Mouse (Mus musculus): ENCODE results near the gene Ppy. TPM values are rescaled to one million over a fixed set of nuclear protein-coding genes. Genes with fewer than 3 reads are reported as not detected.

Gene Ppy
- total RNA-seq, 2 experiments from 2014 or later, result not detected

Other genes with a start within 250 kb of the Ppy start
- gene Meox1, start 206.9 kb downstream of the Ppy start, total RNA-seq (2015), result not detected in 2 replicates
- gene Meox1, start 206.9 kb downstream of the Ppy start, total RNA-seq (2017), result 0.15 TPM in 1 of 2 replicates, not detected in the other
- gene Sost, start 134.3 kb downstream of the Ppy start, total RNA-seq (2015), result not detected in 2 replicates
- gene Sost, start 134.3 kb downstream of the Ppy start, total RNA-seq (2017), result not detected in 2 replicates
- gene Cfap97d1, start 117.0 kb downstream of the Ppy start, total RNA-seq (2015), result not detected in 2 replicates
- gene Cfap97d1, start 117.0 kb downstream of the Ppy start, total RNA-seq (2017), result not detected in 2 replicates
- gene Dusp3, start 114.3 kb downstream of the Ppy start, total RNA-seq (2015), result 24.9 and 30.3 TPM in 2 replicates
- gene Dusp3, start 114.3 kb downstream of the Ppy start, total RNA-seq (2017), result 21.9 and 25.2 TPM in 2 replicates
- gene Mpp3, start 72.9 kb downstream of the Ppy start, total RNA-seq (2015), result not detected in 2 replicates
- gene Mpp3, start 72.9 kb downstream of the Ppy start, total RNA-seq (2017), result not detected in 2 replicates
- 56.1 and 63.1 TPM in 2 replicates for gene Cd300lg, start 59.8 kb downstream of the Ppy start, total RNA-seq (2015)
- 37.9 and 40.4 TPM in 2 replicates for gene Cd300lg, start 59.8 kb downstream of the Ppy start, total RNA-seq (2017)
- 0.02 and 0.57 TPM in 2 replicates for gene Mpp2, start 12.8 kb downstream of the Ppy start, total RNA-seq (2015)
- gene Mpp2, start 12.8 kb downstream of the Ppy start, total RNA-seq (2017), result 0.11 TPM in 1 of 2 replicates, not detected in the other
- not detected in 2 replicates for gene Pyy, start 6.5 kb upstream of the Ppy start, total RNA-seq (2015)
- gene Pyy, start 6.5 kb upstream of the Ppy start, total RNA-seq (2017), result not detected in 2 replicates
- not detected in 2 replicates for gene Nags, start 44.2 kb upstream of the Ppy start, total RNA-seq (2015)
- gene Nags, start 44.2 kb upstream of the Ppy start, total RNA-seq (2017), result not detected in 2 replicates
- 7.9 and 8.4 TPM in 2 replicates for gene Tmem101, start 55.1 kb upstream of the Ppy start, total RNA-seq (2015)
- 12.5 and 16.3 TPM in 2 replicates for gene Tmem101, start 55.1 kb upstream of the Ppy start, total RNA-seq (2017)
- 81.3 and 83.9 TPM in 2 replicates for gene Lsm12, start 84.0 kb upstream of the Ppy start, total RNA-seq (2015)
- gene Lsm12, start 84.0 kb upstream of the Ppy start, total RNA-seq (2017), result 43.0 and 46.5 TPM in 2 replicates
- 23.4 and 23.8 TPM in 2 replicates for gene G6pc3, start 88.3 kb upstream of the Ppy start, total RNA-seq (2015)
- 14.7 and 19.1 TPM in 2 replicates for gene G6pc3, start 88.3 kb upstream of the Ppy start, total RNA-seq (2017)
- gene Hdac5, start 128.8 kb upstream of the Ppy start, total RNA-seq (2015), result 35.0 and 47.6 TPM in 2 replicates
- gene Hdac5, start 128.8 kb upstream of the Ppy start, total RNA-seq (2017), result 36.2 and 36.5 TPM in 2 replicates
- gene BC030867, start 147.6 kb upstream of the Ppy start, total RNA-seq (2015), result 8.7 and 12.8 TPM in 2 replicates
- gene BC030867, start 147.6 kb upstream of the Ppy start, total RNA-seq (2017), result 4.6 and 5.0 TPM in 2 replicates
- gene Asb16, start 167.4 kb upstream of the Ppy start, total RNA-seq (2015), result 0.04 TPM in 1 of 2 replicates, not detected in the other
- not detected in 2 replicates for gene Asb16, start 167.4 kb upstream of the Ppy start, total RNA-seq (2017)
- 20.8 and 22.0 TPM in 2 replicates for gene Tmub2, start 183.6 kb upstream of the Ppy start, total RNA-seq (2015)
- 27.0 and 27.5 TPM in 2 replicates for gene Tmub2, start 183.6 kb upstream of the Ppy start, total RNA-seq (2017)
- gene Atxn7l3, start 195.3 kb upstream of the Ppy start, total RNA-seq (2015), result 24.9 and 26.9 TPM in 2 replicates
- gene Atxn7l3, start 195.3 kb upstream of the Ppy start, total RNA-seq (2017), result 25.5 and 25.7 TPM in 2 replicates
- 19.6 and 22.4 TPM in 2 replicates for gene Ubtf, start 218.4 kb upstream of the Ppy start, total RNA-seq (2015)
- gene Ubtf, start 218.4 kb upstream of the Ppy start, total RNA-seq (2017), result 82.8 and 90.2 TPM in 2 replicates